Mouse (Mus musculus): Measurements from ENCODE around the gene Dazap1. TPM values are rescaled to one million over a fixed set of nuclear protein-coding genes. Genes with fewer than 3 reads are reported as not detected.
A peak's percentile ranks its signal among the peaks of the same experiment; 100 is the strongest.

The Dazap1 gene
- polyA plus RNA-seq, 1 experiment from 2014 or later: 21.8 TPM

- DNase-seq: peak; percentile 97
- Histone ChIP-seq H3K4me1 (ENCODE audit: insufficient read depth) (peaks cover 16% of the 10 kb centered on the region), H3K27ac (ENCODE audit: low read depth) (peak within 1 kb of the TSS; percentile 77), H3K9ac (replicated peaks) (peak within 1 kb of the TSS; percentile 95), H3K9me3 (ENCODE audit: low read length) (no peaks in the 10 kb centered on the region), H3K36me3 (replicated peaks; ENCODE audit: insufficient read depth, low read length) (peaks cover 19% of the 10 kb centered on the region), H3K27me3 (ENCODE audit: insufficient read depth, low read length) (peaks cover 13% of the 10 kb centered on the region), H3K4me2 (ENCODE audit: low read depth, low read length) (peak within 1 kb of the TSS; percentile 92), H3K4me3 (ENCODE audit: low read depth, low read length) (peak within 1 kb of the TSS; percentile 81)
- TF ChIP-seq EP300 (IDR thresholded peaks at IDR 0.05; ENCODE audit: low read depth): peak; percentile 52; the same call in 1 of the 2 replicates
- TF ChIP-seq CTCF (IDR thresholded peaks at IDR 0.05; ENCODE audit: low read depth): peak; percentile 89
- under 1% methylated on average over 72 of the region's 72 CpGs for WGBS (ENCODE audit: insufficient replicate concordance)
- peak; percentile 91 for ATAC-seq
Measured at GRCm38 (mm10) chr10:80292251-80293146, 31.2 kb downstream of the Dazap1 start, which contains the start of gene Rps15. TSS of gene Rps15 (plus strand) at chr10:80292453.

GRCm38 (mm10) chr10:80293325-80293724 is 32.0 kb downstream of the Dazap1 start:
- peaks cover 16% of the 10 kb centered on the region for H3K4me1 ChIP-seq (ENCODE audit: insufficient read depth)
- WGBS (ENCODE audit: insufficient replicate concordance): 14% methylated on average over 14 of the region's 14 CpGs
- H3K36me3 ChIP-seq (replicated peaks; ENCODE audit: insufficient read depth, low read length): peaks cover 13% of the 10 kb centered on the region
- H3K27me3 ChIP-seq (ENCODE audit: insufficient read depth, low read length): peaks cover 21% of the 10 kb centered on the region
- no peaks in the 10 kb centered on the region for H3K9me3 ChIP-seq (ENCODE audit: low read length)
- H3K27ac ChIP-seq (ENCODE audit: low read depth): peak overlapping the region; percentile 77
- peak overlapping the region; percentile 81 for H3K4me3 ChIP-seq (ENCODE audit: low read depth, low read length)
- TF ChIP-seq EP300 (IDR thresholded peaks at IDR 0.05; ENCODE audit: low read depth): no peak
- TF ChIP-seq CTCF (IDR thresholded peaks at IDR 0.05; ENCODE audit: low read depth): 0 out of 2 replicates have a peak, but pooled peaks have one; percentile 11
- DNase-seq (no peak), ATAC-seq (no peak)
- H3K9ac ChIP-seq (replicated peaks): peak overlapping the region; percentile 95
- H3K4me2 ChIP-seq (ENCODE audit: low read depth, low read length): peak overlapping the region; percentile 92

- no peak overlapping the region for H3K4me2 ChIP-seq (ENCODE audit: low read depth, low read length)
- no peak for DNase-seq
- peaks cover 16% of the 10 kb centered on the region for H3K4me1 ChIP-seq (ENCODE audit: insufficient read depth)
- no peak overlapping the region for H3K9ac ChIP-seq (replicated peaks)
- WGBS (ENCODE audit: insufficient replicate concordance): 84% methylated on average over 4 of the region's 4 CpGs
- no peak for TF ChIP-seq CTCF (IDR thresholded peaks at IDR 0.05; ENCODE audit: low read depth)
- no peak for TF ChIP-seq EP300 (IDR thresholded peaks at IDR 0.05; ENCODE audit: low read depth)
- peaks cover 31% of the 10 kb centered on the region for H3K27me3 ChIP-seq (ENCODE audit: insufficient read depth, low read length)
- peaks cover 11% of the 10 kb centered on the region for H3K36me3 ChIP-seq (replicated peaks; ENCODE audit: insufficient read depth, low read length)
- ATAC-seq: no peak
- no peaks in the 10 kb centered on the region for H3K9me3 ChIP-seq (ENCODE audit: low read length)
- H3K27ac ChIP-seq (ENCODE audit: low read depth): no peak overlapping the region
- no peak overlapping the region for H3K4me3 ChIP-seq (ENCODE audit: low read depth, low read length)
Measured at GRCm38 (mm10) chr10:80294311-80294710, 33.0 kb downstream of the Dazap1 start.

- Histone ChIP-seq H3K36me3 (replicated peaks; ENCODE audit: insufficient read depth, low read length) (peaks cover 11% of the 10 kb centered on the region), H3K9ac (replicated peaks) (no peak overlapping the region), H3K9me3 (ENCODE audit: low read length) (no peaks in the 10 kb centered on the region), H3K27me3 (ENCODE audit: insufficient read depth, low read length) (peaks cover 36% of the 10 kb centered on the region), H3K4me3 (ENCODE audit: low read depth, low read length) (no peak overlapping the region), H3K27ac (ENCODE audit: low read depth) (no peak overlapping the region), H3K4me1 (ENCODE audit: insufficient read depth) (peaks cover 16% of the 10 kb centered on the region), H3K4me2 (ENCODE audit: low read depth, low read length) (no peak overlapping the region)
- TF ChIP-seq CTCF (IDR thresholded peaks at IDR 0.05; ENCODE audit: low read depth): no peak
- no peak for TF ChIP-seq EP300 (IDR thresholded peaks at IDR 0.05; ENCODE audit: low read depth)
- WGBS (ENCODE audit: insufficient replicate concordance): 49% methylated on average over 7 of the region's 7 CpGs
- no peak for ATAC-seq
- DNase-seq: no peak
Measured at GRCm38 (mm10) chr10:80294788-80295303, 33.6 kb downstream of the Dazap1 start.

- H3K9ac ChIP-seq (replicated peaks): peak within 1 kb of the TSS; percentile 53
- H3K4me3 ChIP-seq (ENCODE audit: low read depth, low read length): peak within 1 kb of the TSS; percentile 34
- H3K4me2 ChIP-seq (ENCODE audit: low read depth, low read length): peak within 1 kb of the TSS; percentile 69
- H3K27me3 ChIP-seq (ENCODE audit: insufficient read depth, low read length): peaks cover 46% of the 10 kb centered on the region
- H3K27ac ChIP-seq (ENCODE audit: low read depth): no peak within 1 kb of the TSS
- H3K4me1 ChIP-seq (ENCODE audit: insufficient read depth): peaks cover 16% of the 10 kb centered on the region
- TF ChIP-seq CTCF (IDR thresholded peaks at IDR 0.05; ENCODE audit: low read depth) (peak; percentile 83), EP300 (IDR thresholded peaks at IDR 0.05; ENCODE audit: low read depth) (no peak)
- peak; percentile 38 for ATAC-seq
- peaks cover 11% of the 10 kb centered on the region for H3K36me3 ChIP-seq (replicated peaks; ENCODE audit: insufficient read depth, low read length)
- 5% methylated on average over 26 of the region's 26 CpGs for WGBS (ENCODE audit: insufficient replicate concordance)
- H3K9me3 ChIP-seq (ENCODE audit: low read length): no peaks in the 10 kb centered on the region
- DNase-seq: peak; percentile 79
Measured at GRCm38 (mm10) chr10:80295618-80296425, 34.5 kb downstream of the Dazap1 start, which contains the start of gene Apc2. TSS of gene Apc2 (plus strand) at chr10:80295977.
